Mouse (Mus musculus) MEL-GATA-1-ER (cell line): ENCODE measurements around the gene Ms4a7.
"Not testable (repeated sequence)": the region's sequence is repeated elsewhere in the genome, so short reads cannot be mapped to it uniquely, and the experiment has no call there.

ENCODE experiments used
- DNase-seq: peaks from one replicate; pipeline ENCODE4 v3.0.0-alpha.2; 2012; ENCODE audit warnings: low read depth; ENCODE audit errors: extremely low read depth

Ms4a7 gene

GRCm38 (mm10) chr19:11335932-11336331 lies at the start of gene Ms4a7:
TSS of gene Ms4a7 (minus strand) at chr19:11336146.
- DNase-seq = no peak

DNA sequence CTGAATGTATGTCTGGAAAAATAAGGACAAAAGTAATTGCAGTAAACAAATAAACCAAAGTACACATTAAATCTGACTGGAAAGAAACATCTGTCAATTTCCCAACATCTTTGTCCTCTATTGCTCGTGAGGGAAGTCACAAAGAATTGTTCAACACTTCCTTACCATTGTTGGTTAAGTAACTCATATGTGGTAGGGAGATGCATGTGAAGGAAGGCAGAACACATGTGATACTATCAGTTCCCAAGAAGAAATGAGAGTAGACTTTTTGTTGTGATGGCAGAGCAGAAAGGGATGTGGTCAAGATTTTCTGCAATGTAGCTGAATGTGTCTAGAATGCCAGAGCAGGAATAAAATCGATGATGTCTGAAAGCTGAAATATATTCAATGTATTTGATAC lies 40.5 kb upstream of the Ms4a7 start:
- no peak for DNase-seq

- DNase-seq = no peak
Measured at GRCm38 (mm10) chr19:11375273-11375672, 39.3 kb upstream of the Ms4a7 start, which contains the start of gene Ms4a4a. TSS of gene Ms4a4a (plus strand) at chr19:11375523.

GRCm38 (mm10) chr19:11371181-11371580 lies 35.2 kb upstream of the Ms4a7 start:
- no peak for DNase-seq

GRCm38 (mm10) chr19:11368310-11368709 lies 32.4 kb upstream of the Ms4a7 start:
- DNase-seq = no peak

DNA sequence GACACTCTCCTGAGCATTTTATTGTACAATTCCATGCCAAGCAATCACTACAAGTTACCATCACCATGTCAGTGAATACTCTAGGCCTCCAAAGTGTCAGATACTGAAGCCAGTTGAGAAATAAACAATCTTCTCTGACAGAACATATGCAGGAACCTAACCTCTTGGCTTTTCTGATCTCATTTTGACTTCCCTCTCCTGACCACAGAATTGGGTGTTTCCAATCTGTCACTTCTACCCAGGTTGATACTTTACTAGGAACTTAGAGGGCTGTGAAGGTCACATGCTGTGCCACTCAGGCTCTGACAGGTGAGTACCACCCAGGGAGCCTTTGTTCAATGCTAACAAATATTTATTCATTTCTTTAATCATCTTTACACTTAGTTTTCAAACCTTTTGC lies 26.1 kb upstream of the Ms4a7 start:
- no peak for DNase-seq

DNA sequence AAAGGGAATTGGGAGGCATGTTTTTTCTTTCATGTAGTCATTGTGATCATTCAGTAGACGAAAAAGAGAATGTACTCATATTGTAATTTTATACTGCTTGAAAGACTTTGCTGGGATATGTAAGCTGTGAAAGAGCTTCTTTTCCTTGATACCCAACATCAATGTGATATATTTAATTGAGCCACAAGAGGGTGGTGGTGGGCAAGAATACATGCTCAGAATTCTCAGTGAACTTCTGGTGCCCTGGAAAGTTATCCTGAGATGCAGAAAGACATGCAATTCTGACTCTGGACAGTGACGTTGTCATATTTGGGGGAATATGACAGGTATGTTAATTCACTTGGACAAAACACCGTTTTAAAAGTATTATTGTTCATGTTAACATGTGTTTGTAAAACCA lies 24.2 kb upstream of the Ms4a7 start:
- no peak for DNase-seq

DNA sequence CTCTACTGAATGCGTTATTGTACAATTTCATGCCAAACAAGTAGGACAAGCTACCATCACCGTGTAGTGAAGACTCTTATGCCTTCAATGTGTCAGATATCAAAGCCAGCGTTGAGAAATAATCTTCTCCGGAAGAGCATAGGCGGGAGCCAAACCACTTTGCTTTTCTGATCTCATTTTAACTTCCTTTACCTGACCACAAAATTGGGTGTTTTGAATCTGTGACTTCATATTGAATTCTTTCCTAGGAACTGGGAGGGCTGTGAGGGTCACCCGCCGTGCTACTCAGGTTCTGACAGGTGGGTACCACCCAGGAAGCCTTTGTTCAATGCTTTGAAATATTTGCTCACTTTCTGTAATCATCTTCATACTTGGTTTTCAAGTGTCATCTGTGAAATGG lies 19.8 kb upstream of the Ms4a7 start:
- DNase-seq = no peak

DNA sequence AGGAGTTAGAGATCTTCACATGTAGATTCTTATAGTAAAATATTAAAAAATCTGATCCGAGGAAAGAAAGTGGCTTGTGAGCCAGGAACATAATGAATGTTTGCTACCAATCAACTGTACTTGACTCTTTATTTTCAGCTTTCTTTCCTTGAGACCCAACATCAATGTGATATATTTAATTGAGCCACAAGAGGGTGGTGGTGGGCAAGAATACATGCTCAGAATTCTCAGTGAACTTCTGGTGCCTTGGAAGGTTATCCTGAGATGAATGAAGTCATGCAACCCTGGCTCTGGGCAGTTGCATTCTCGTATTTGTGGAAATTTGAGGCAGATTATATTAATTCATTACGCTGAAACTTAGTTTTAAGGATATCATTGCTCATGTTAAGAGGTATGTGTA lies 15.9 kb upstream of the Ms4a7 start:
- DNase-seq = no peak

GRCm38 (mm10) chr19:11349698-11350481 lies 13.9 kb upstream of the Ms4a7 start:
- DNase-seq = no peak

DNA sequence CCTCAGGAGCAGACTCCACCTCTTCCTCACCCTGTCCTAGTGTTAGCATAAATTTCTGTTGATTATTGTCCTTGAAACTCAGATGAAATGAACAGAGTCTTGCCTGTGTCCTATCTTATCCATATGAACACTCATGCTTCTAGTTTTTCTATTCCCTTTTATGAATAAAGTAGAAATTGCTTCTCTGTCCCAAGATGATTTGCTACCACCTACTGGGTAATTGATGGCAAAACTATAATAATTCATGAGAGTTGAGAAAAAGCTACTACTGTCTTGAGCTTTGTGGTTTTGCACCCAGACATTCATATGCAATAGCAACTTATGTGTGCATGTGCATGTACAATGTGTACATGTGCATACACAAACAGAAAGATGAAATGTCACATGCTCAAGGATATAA lies 8.0 kb upstream of the Ms4a7 start:
- no peak for DNase-seq

- DNase-seq = no peak
Measured at GRCm38 (mm10) chr19:11343147-11343546, 7.2 kb upstream of the Ms4a7 start.

DNA sequence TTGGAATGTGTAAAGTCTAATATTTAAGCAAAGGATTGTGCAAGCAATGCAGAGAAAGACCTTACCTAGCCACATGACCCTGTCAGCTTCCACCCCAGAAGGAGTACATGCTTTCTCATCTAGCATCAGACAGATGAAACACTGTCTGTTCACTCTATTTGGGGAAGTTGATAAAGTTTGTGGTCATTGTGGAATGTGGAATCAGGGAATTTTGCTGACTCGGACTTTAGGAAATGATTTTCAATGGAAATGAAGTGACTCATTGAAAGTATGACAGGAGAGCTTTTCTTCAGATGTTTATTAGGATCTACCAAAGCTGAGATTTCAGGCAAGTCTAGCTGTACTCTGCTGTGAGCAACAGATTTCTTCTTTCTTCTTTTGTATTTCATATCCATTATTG lies 14.8 kb downstream of the Ms4a7 start:
- DNase-seq = no peak

GRCm38 (mm10) chr19:11316786-11317185 lies 19.2 kb downstream of the Ms4a7 start:
- no peak for DNase-seq

GRCm38 (mm10) chr19:11314354-11314753 lies 21.6 kb downstream of the Ms4a7 start, which contains the start of gene Ms4a14:
TSS of gene Ms4a14 (minus strand) at chr19:11314454.
- DNase-seq = no peak

DNA sequence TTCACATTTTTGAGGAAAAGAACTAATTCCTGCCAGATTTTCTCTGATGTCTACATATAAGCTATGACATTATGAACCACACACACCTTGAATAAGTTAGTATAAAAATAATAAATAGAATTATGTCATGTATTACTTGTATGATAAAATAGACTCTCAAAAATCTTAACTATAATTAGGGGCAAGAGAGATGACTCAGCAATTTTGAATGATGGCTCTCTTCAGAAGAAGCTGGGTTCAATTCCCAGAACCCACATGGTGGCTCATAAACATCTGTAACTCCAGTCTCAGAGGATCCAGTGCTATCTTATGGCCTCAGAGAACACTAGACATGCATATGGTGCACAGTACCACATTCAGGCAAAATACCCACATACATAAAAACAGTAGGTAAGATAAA lies 27.1 kb downstream of the Ms4a7 start:
- DNase-seq = no peak

GRCm38 (mm10) chr19:11299529-11299928 lies 36.4 kb downstream of the Ms4a7 start:
- DNase-seq = not testable (repeated sequence)

DNA sequence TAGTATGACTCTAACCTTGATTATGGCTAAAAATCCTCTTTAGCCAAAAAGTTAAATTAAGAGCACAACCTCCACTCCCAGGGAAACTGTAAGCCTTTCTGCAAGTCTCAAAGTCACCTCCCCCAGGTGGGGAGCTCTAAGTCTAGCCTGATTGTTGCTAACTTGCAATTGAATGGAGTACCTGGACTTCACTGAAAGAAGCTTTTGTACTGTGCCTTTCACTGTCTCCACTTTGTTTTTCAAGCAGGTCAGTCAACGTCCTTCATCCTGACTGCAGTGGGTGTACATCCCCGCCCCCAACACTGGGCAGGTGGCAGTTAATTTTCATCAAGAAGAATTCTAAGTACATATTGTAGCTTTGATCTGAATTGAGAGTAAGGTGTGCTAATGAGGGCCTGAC lies 37.0 kb downstream of the Ms4a7 start:
- no peak for DNase-seq

- DNase-seq = not testable (repeated sequence)
Measured at GRCm38 (mm10) chr19:11293616-11294015, 42.3 kb downstream of the Ms4a7 start.

GRCm38 (mm10) chr19:11292990-11293389 lies 43.0 kb downstream of the Ms4a7 start:
- no peak for DNase-seq

DNA sequence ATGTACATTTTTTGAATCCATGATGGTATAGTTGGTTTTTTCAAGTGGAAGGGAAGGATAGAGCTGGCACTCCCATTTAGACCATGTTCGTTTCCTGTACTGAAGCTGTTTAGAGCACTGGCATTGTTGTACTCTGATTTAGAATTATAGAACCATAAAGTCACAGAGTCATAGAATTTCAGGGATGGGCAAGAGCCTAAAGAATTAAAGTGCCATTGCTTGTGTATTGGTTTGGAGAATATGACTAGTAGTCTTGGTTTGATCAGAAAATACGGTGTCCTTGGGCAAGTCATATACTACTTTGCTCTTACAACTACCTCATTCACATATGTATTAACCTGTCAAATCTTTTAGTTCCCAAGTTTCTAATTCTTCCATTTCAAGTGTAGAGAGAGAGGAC lies 52.2 kb downstream of the Ms4a7 start, which contains the start of gene Ms4a5:
Ms4a5 (minus strand) TSS at position 101 of the 400 bp plus-strand sequence.
- no peak for DNase-seq

- DNase-seq = no peak
Measured at GRCm38 (mm10) chr19:11280223-11280622, 55.7 kb downstream of the Ms4a7 start.

DNA sequence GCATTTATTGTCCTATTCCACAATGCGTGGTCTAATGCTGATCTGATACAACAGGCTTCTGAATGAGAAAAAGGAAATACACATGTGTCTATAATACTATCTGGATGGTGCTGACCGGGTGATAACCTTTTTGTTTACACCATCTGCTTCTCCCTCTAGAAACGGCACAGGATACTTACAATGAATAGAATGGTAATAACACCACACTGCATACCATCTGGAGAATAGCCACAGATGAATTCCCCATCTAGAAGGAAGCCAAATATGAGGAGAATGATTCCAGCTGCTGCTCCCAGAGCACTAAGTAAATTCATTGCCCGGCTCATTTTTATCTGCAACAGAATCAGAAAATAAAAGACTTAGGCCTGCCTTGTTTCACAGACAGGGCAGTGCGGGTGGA lies 59.5 kb downstream of the Ms4a7 start:
- no peak for DNase-seq
